Mouse (Mus musculus) embryonic fibroblast, embryonic 13.5 days (primary cell): ENCODE measurements around the gene Zscan20.

Experiments used
- CTCF ChIP-seq: IDR thresholded peaks from 2 replicates; pipeline ENCODE4 v1.5.1; 2011; ENCODE audit warnings: mild to moderate bottlenecking, control low read depth, low read length, moderate library complexity, borderline replicate concordance; ENCODE audit not compliant: insufficient read depth
- POLR2A ChIP-seq: IDR thresholded peaks from 2 replicates; pipeline ENCODE4 v1.6.1; 2011; ENCODE audit warnings: low read depth, mild to moderate bottlenecking, control low read depth, low read length, moderate library complexity

- TF ChIP-seq CTCF (no peak), POLR2A (no peak)
Observed at GRCm38 (mm10) chr4:128618963-128619362, 9.1 kb upstream of the Zscan20 start.
